Mouse (Mus musculus) right cerebral cortex, adult 2 months (tissue): Measurements from ENCODE around the gene Pkd1l1.

ENCODE experiments used
- DNase-seq, 2 experiments: peaks; one replicate each; pipeline ENCODE4 v3.0.0; 2021 to 2022; ENCODE audit warnings: low spot score in 2 of 2

Gene Pkd1l1

GRCm38 (mm10) chr11:8936431-8937110 lies 36.5 kb downstream of the Pkd1l1 start:
- no peak for DNase-seq

GRCm38 (mm10) chr11:8916081-8916671 lies 56.9 kb downstream of the Pkd1l1 start:
- no peak for DNase-seq

GRCm38 (mm10) chr11:8882793-8883192 lies 90.3 kb downstream of the Pkd1l1 start:
- no peak for DNase-seq

GRCm38 (mm10) chr11:8881521-8881920 lies 91.5 kb downstream of the Pkd1l1 start:
- DNase-seq, result no peak

- DNase-seq, result no peak
Measured at GRCm38 (mm10) chr11:8870115-8870514, 103.0 kb downstream of the Pkd1l1 start.

- DNase-seq, result no peak
Measured at GRCm38 (mm10) chr11:8866021-8866420, 107.0 kb downstream of the Pkd1l1 start.

GRCm38 (mm10) chr11:8863955-8864675 lies 109.0 kb downstream of the Pkd1l1 start:
- peak in 1 of 2 experiments; percentile 14 for DNase-seq

- no peak for DNase-seq
Measured at GRCm38 (mm10) chr11:8862426-8862825, 110.6 kb downstream of the Pkd1l1 start.

GRCm38 (mm10) chr11:8861978-8862377 lies 111.1 kb downstream of the Pkd1l1 start:
- DNase-seq, result no peak

GRCm38 (mm10) chr11:8860878-8861277 lies 112.2 kb downstream of the Pkd1l1 start:
- DNase-seq, result no peak

- DNase-seq, result peak; percentile 71 to 75
Measured at GRCm38 (mm10) chr11:8859868-8860267, 113.2 kb downstream of the Pkd1l1 start.

GRCm38 (mm10) chr11:8859041-8859440 lies 114.0 kb downstream of the Pkd1l1 start:
- no peak for DNase-seq

GRCm38 (mm10) chr11:8856125-8856524 lies 116.9 kb downstream of the Pkd1l1 start:
- no peak for DNase-seq

- DNase-seq, result no peak
Measured at GRCm38 (mm10) chr11:8848049-8848448, 125.0 kb downstream of the Pkd1l1 start.

GRCm38 (mm10) chr11:8847627-8848026 lies 125.4 kb downstream of the Pkd1l1 start:
- no peak for DNase-seq

GRCm38 (mm10) chr11:8836176-8836575 lies 136.9 kb downstream of the Pkd1l1 start:
- DNase-seq, result no peak

GRCm38 (mm10) chr11:8834121-8834520 lies 138.9 kb downstream of the Pkd1l1 start:
- DNase-seq, result no peak

- DNase-seq, result no peak
Measured at GRCm38 (mm10) chr11:8830551-8830950, 142.5 kb downstream of the Pkd1l1 start.

- DNase-seq, result no peak
Measured at GRCm38 (mm10) chr11:8829561-8829960, 143.5 kb downstream of the Pkd1l1 start.

- DNase-seq, result no peak
Measured at GRCm38 (mm10) chr11:8828836-8829526, 144.1 kb downstream of the Pkd1l1 start.

- DNase-seq, result no peak
Measured at GRCm38 (mm10) chr11:8826609-8827008, 146.5 kb downstream of the Pkd1l1 start.

GRCm38 (mm10) chr11:8826046-8826445 lies 147.0 kb downstream of the Pkd1l1 start:
- DNase-seq, result no peak
